Mouse (Mus musculus) testis, postnatal 14 days (tissue): ENCODE measurements around the gene Vpreb3.
"Not testable (repeated sequence)": the region's sequence is repeated elsewhere in the genome, so short reads cannot be mapped to it uniquely, and the experiment has no call there.

Source experiments
- DNase-seq: peaks from one replicate; pipeline ENCODE4 v3.0.0; 2021; ENCODE audit warnings: low spot score

Gene Vpreb3

GRCm38 (mm10) chr10:75975216-75975615 is 32.4 kb downstream of the Vpreb3 start:
- DNase-seq: no peak

- no peak for DNase-seq
These were observed 35.4 kb downstream of the Vpreb3 start for GRCm38 (mm10) chr10:75978119-75978834.

GRCm38 (mm10) chr10:75978835-75979157 is 35.9 kb downstream of the Vpreb3 start:
- DNase-seq: no peak

DNA sequence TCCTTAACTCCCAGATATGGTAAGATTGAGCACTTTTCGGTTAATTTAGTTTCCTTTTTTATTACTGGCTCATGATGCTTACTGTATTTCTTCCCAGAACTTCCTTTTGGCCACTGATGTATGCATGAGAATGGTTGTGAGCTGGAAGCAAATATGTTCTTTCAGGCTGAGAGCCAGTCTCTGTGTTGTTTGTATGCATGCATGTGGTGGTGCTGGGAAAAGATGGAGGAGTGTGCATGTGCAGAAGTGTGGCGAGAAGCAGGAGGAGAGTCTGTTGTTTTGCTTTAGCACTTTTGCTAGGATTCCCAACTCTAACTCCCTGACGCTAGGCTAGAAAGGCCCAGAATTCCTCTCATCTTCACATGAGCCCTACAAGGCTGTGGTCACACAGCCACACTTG is 36.6 kb downstream of the Vpreb3 start:
- no peak for DNase-seq

- no peak for DNase-seq
These were observed 47.7 kb downstream of the Vpreb3 start for GRCm38 (mm10) chr10:75990430-75991042.

DNA sequence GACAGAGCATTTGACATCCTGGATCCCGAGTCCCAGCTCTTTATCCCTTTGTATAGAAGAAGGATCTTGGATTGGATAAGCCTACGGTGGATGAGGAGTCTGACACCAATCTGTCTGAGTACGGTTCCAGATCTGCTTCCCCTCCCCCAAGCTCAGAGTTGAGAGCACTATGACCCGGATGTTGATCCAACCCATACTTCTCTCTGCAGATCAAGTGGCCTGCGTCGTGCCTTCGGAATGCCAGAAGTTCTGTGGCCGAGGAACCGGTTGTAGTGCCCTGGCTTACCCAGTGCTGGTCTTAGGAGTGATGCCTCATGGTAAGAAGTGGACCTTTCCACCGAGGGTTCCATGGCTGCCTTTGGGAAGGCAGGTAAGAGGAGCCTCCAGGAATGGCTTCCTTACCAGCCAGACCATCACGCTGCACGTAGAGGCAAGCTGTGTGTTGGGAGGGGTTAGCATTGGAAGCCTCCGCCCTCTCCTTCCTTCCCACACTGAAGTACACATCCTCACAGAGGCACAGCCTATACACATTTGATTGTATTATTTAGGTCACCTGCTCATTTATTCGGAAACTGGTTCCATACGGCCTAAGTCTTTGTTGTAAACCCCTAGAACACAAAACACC is 50.9 kb downstream of the Vpreb3 start:
- no peak for DNase-seq

DNA sequence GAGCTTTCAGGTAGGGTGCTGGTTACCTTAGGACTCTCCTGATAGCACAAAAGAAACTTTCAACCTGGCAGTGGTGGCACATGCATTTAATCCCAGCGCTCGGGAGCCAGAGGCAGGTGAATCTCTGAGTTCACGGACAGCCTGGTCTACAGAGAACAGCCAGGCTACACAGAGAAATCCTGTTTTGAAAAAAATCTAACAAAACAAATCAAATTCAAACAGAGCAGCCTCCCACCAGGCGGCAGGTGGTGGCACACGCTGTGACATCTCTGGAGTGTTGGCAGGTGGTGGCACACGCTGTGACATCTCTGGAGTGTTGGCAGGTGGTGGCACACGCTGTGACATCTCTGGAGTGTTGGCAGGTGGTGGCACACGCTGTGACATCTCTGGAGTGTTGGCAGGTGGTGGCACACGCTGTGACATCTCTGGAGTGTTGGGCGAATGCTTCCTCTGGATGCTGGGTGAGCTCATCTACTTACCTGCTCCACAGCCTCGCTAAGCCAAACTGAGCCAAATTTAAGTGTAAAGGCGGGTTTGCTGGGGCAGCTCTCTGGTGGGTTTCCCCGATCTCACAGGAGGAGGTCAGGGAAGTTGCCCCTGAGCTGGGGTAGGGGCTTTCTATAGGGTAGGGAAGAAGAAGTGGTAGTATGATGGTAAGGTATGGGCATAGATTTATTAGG is 51.8 kb downstream of the Vpreb3 start:
- DNase-seq: not testable (repeated sequence)

GRCm38 (mm10) chr10:75995463-75995862 is 52.6 kb downstream of the Vpreb3 start:
- no peak for DNase-seq

GRCm38 (mm10) chr10:75996315-75996714 is 53.5 kb downstream of the Vpreb3 start:
- DNase-seq: no peak
